Mouse (Mus musculus) embryo, embryonic 9.5 days (tissue): ENCODE data around the gene Arfip1.

Source experiments
- DNase-seq: peaks from one replicate; pipeline ENCODE4 v3.0.0-alpha.2; 2017; ENCODE audit errors: extremely low spot score

Gene Arfip1

GRCm38 (mm10) chr3:84488716-84489115, 93.7 kb downstream of the Arfip1 start:
- no peak for DNase-seq

GRCm38 (mm10) chr3:84484891-84485290, 97.5 kb downstream of the Arfip1 start:
- DNase-seq = no peak

- no peak for DNase-seq
Measured at GRCm38 (mm10) chr3:84484333-84484732, 98.1 kb downstream of the Arfip1 start.

GRCm38 (mm10) chr3:84482121-84482520, 100.3 kb downstream of the Arfip1 start:
- DNase-seq = no peak

- DNase-seq = peak; percentile 39
Measured at GRCm38 (mm10) chr3:84481104-84481503, 101.3 kb downstream of the Arfip1 start.

- peak; percentile 72 for DNase-seq
Measured at GRCm38 (mm10) chr3:84480006-84480897, 102.2 kb downstream of the Arfip1 start, which contains the start of gene Fhdc1. Gene Fhdc1, minus strand, starts transcription at chr3:84480429.

- peak; percentile 61 for DNase-seq
Measured at GRCm38 (mm10) chr3:84479293-84480005, 103.0 kb downstream of the Arfip1 start.

GRCm38 (mm10) chr3:84478896-84479292, 103.5 kb downstream of the Arfip1 start:
- no peak for DNase-seq

GRCm38 (mm10) chr3:84478195-84478594, 104.2 kb downstream of the Arfip1 start:
- no peak for DNase-seq

- no peak for DNase-seq
Measured at GRCm38 (mm10) chr3:84477498-84477897, 104.9 kb downstream of the Arfip1 start.

GRCm38 (mm10) chr3:84474981-84475775, 107.2 kb downstream of the Arfip1 start:
- DNase-seq = no peak

- DNase-seq = no peak
Measured at GRCm38 (mm10) chr3:84474398-84474797, 108.0 kb downstream of the Arfip1 start.

- DNase-seq = no peak
Measured at GRCm38 (mm10) chr3:84472955-84473354, 109.5 kb downstream of the Arfip1 start.

- no peak for DNase-seq
Measured at GRCm38 (mm10) chr3:84472527-84472926, 109.9 kb downstream of the Arfip1 start.

GRCm38 (mm10) chr3:84471146-84471545, 111.3 kb downstream of the Arfip1 start:
- no peak for DNase-seq

GRCm38 (mm10) chr3:84468111-84468453, 114.3 kb downstream of the Arfip1 start:
- no peak for DNase-seq

- no peak for DNase-seq
Measured at GRCm38 (mm10) chr3:84467419-84468110, 114.9 kb downstream of the Arfip1 start.

GRCm38 (mm10) chr3:84465822-84466500, 116.5 kb downstream of the Arfip1 start:
- no peak for DNase-seq

- DNase-seq = peak; percentile 25
Measured at GRCm38 (mm10) chr3:84461687-84462086, 120.7 kb downstream of the Arfip1 start.

- peak; percentile 47 for DNase-seq
Measured at GRCm38 (mm10) chr3:84460952-84461351, 121.5 kb downstream of the Arfip1 start.

GRCm38 (mm10) chr3:84460499-84460898, 121.9 kb downstream of the Arfip1 start:
- no peak for DNase-seq
